Mouse (Mus musculus) NIH3T3 (cell line): ENCODE results near the gene Lmtk2.

ENCODE experiments used
- DNase-seq: peaks from one replicate; pipeline ENCODE4 v3.0.0-alpha.2; 2012; ENCODE audit warnings: low read depth

The Lmtk2 gene

DNA sequence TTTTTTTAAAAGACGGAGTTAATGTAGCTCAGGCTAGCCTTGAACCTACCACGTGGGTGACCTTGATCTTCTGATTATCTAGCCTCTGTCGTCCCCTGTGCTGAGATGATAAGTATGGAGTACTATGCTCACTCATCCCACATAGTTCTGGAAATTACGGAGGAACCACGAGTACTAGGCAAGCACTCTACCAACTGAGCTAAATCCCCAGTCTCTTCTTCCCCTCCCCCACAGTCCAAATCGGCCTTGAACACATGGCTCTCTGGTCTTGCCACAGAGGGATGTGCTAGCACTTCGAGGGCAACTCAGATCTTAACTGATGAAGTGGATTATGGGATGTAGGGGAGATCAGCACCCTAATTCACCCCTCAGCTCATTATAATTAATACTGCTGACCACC, 117.8 kb downstream of the Lmtk2 start:
- no peak for DNase-seq

DNA sequence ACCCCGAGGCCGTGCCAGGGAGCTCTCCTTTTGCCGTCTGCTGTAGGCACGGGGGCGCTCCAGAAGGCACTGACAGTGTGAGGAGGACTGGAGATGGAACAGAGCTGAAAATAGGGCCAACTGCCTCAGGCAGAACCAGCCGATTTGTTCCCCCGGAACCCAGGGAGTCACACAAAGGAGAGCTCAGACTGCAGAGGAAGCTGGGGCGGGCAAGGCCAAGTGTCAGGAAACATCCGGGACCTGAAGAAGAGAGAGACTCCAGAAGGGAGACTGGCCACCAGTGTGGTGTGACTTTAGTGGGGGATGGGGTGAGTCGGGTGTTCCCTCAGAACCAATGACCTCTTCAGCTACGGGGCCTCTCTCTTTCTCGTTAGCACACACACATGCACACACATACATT, 119.1 kb downstream of the Lmtk2 start:
- no peak for DNase-seq

DNA sequence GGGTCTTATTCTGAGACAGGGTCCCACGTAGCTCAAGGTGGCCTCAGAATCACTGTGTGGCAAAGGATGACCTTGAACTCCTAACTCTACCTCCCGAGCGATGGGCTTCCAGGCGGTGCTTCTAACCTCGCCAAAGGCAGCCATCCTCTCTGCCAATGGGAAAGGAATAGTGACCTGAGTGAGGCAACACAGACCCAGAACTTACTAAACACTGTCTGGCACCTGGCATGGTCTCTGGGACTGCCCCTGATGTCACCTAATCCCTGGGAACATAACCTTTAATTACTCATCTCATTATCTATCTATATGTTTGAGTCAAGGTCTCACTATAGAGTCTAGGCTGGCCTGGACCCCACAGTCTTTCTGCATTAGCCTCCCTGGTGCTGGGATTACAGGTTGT, 119.7 kb downstream of the Lmtk2 start:
- DNase-seq = no peak

DNA sequence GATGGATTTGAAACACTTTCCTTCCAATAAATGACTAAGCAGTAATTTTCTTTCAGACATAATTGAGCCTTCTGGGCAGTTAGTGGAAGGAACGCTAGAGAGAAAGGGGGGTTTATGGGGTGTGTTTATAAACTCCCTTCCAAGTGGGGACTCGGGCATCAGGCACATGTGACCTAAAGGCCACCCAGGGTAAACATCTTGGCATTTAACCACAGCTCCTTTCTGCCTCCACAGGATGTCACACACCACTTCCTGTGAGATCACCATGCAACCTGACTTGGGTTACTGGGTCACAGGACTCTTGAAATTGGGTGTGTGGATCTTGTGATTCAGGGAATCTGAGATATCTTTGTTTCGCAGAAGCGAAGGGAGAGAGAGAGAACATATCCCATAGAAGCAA, 121.1 kb downstream of the Lmtk2 start:
- DNase-seq = no peak

DNA sequence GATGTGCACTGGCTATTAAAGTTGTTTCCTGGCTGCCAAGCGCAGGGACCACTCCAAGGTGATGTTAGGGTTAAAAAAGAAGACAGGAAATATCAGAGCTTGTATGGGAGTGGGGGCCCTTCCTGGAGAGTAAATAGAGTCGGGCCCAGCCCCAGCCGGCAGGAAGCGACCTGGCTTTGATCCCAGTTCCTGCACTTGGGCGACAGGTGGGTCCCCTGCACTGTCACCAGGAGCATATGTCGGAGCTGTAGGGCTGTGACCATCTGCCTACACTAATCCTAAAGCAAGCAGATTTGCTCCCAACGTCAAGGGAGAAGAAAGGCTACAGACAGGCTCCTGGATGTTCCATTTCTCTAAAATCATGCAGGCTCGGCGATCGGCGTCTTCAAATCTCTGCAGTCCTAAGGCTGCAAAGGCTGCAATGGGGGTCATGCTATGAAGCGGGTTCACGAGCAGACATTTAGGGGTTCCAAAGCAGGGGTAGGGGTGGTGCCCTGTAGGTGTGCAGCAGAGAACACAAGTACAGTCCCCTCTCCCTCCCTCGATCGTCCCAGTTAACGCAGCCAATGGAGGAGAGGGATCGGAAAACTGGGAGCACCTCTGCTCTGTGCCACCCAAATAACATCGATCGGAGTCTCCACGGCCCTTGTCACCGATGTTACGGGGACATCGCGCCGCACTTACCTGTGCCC, 122.7 kb downstream of the Lmtk2 start:
- DNase-seq = no peak

DNA sequence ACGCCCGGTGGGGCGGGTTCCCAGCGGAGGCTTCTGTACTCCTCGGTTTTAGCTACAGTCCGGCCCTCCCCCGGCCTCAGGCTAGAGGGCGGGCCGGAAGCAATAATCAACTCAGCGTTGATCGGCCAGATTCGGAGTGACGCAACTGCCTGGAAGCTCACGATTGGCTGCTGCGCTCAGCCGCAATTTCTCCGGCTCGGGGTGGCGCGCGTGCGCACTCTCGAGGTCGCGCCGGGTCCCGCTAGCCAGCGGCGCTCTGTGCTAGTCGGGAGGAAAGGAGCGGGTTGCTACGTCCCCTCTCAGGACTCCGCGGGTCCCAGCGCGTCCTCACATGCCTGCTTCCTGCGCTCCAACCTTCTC, 123.2 kb downstream of the Lmtk2 start, which contains the start of gene Tecpr1:
TSS of gene Tecpr1 (minus strand) at position 113 of the 360 bp plus-strand sequence.
- peak; percentile 96 for DNase-seq

DNA sequence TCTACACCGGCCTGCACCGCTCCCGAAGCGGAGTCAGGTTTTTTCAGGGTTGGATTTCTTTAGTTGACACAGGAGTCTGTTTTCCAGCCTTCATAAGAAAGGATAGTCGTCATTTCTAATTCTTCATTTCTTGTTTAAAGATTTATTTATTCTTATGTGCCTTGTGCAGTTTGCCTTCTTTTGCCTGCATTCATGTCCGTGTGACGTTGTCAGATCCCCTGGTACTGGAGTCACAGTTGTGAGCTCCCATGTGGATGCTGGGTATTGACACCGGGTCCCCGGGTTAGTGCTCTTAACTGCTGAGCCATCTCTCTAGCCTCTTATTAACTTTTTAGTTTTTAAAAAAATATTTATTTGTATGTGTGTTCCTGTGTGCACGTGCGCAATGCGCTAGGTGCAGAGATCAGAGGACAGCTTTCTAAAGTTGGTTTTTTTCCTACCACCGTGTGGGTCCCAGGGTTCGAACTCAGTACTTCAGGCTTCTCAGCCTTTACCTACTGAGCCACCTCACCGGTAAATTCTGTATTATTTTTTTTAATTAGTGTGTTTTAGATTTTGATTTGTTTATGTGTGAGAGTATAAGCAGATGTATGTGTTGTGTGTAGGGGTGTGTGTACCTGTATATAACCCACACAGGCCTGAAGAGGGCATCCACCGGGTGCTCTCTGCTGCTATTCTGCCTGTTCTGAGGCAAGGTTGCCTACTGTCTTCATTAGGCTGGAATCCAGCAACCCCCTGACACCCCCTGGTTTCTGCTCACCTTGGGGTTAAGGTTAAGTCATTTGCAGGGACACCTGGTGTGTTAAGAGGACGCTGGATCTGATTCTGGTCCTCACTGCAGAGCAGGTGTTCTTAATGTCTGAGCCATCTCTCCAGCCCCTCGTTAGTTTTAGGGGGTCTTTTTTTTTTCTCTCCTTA, 123.9 kb downstream of the Lmtk2 start:
- no peak for DNase-seq

DNA sequence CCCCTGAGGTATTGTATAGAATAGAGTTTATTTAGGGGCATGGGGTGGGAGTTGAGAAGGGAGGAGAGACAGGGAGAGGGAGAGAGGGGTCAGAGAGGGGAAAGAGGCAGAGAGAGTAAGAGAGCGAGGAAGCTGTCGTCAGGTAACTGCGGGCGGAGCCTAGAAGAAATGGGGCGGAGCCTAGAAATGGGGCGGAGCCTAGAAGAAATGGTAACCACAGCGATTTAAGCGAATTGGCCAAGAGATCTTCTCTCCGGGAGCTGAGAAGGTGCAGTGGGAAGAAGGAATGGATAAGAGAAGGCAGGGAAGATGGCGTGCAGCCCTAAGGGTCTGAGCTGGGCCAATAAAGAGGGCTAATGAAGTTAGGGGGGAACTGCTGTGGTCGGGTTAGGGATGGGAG, 126.0 kb downstream of the Lmtk2 start:
- no peak for DNase-seq

DNA sequence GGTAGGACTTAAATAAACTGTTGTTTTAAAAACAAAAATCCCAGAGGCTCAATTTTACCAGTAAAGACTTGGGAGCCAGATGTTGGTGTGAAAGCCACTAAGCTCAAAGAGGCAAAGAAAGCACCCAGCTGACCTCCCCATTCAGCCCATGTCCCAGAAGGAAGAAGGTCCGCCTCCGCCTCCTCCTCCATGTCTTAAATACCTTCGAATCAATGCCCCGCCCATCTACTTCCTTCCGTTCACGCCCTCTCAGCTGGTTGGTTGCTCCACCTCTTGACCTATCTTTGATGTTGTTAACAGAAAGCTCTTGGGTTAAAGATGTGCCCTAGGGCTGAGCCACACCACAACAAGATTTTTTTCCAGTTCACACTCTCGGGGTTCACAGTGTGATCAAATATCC, 130.0 kb downstream of the Lmtk2 start:
- no peak for DNase-seq

DNA sequence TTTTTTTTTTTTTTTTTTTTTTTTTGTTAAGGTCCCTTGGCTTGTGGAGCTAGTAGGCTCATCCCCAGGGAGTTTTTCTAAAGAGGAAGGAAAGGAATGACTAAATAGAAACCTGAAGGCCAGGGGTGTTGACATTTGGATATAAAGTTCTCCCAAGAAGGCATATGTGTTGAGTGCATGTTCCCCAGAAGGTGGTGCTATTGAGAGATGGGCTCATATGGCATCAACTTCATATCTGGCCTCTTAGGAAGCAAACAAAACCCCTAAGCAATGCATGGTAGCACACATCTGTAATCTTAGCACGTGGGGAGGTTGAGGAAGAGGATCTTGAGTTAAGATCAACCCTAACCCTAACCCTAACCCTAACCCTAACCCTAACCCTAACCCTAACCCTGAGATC, 131.2 kb downstream of the Lmtk2 start:
- peak; percentile 68 for DNase-seq

DNA sequence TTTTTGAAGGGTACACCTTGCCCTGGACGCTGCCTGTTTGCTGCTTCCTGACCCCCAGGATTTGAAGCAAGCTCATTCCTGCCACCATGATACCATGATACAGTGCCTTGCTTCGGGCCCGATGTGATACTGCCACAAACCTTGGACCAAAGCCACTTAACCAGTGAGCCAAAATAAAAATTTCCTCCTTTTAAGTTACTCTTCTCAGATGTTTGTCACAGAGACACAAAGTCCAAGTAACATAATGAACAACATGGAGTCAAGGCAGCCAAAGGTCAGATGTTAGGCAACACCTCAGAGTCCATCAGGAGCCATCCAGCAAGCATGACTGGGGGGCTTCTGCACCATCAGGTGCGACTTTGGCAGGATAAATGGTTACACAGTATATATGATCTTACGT, 132.3 kb downstream of the Lmtk2 start:
- DNase-seq = no peak

DNA sequence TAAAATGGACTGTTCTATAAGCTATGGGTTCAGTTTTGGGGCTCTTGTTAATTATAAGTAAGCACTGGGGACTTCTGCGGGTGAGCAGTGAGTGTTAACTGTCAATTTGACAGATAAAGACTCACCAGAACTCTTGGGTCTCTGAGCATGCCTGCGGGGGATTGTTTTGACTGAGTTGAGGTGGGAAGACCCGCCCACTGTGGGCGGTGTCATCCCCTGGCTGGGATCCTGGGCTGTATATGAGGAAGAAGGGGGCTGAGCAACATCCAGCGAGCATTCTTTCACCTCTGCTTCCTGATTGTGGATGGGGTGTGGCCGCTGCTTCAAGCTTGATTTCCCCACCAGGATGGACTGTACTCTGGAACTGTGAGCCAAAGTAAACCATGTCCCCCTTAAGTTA, 134.0 kb downstream of the Lmtk2 start:
- DNase-seq = no peak

DNA sequence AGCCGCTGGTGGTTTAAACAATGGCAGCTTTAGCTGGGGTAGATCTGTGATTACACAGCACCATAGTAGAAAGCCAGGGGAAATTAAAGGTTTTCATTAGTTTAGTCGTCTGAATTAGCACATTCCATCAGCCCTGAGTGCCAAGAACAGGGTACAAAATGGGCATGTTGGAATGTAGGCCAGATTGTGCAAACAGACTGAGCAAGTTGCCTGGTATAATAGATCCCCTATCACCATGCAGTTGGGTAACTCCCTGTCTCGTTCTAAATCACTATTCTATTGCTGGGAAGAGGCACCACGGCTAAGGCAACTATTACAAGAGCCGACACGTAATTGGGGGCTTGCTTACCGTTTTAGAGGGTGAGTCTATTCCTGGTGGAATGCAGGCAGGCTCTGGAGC, 134.5 kb downstream of the Lmtk2 start:
- DNase-seq = no peak
